Mouse (Mus musculus): ENCODE data around the gene Rhbdl2. TPM values are rescaled to one million over a fixed set of nuclear protein-coding genes. Genes with fewer than 3 reads are reported as not detected.

Rhbdl2 gene
- polyA plus RNA-seq, 1 experiment from 2014 or later = 1.7 TPM

- WGBS = 86% methylated on average over 8 of the region's 8 CpGs
- Histone ChIP-seq H3K4me2 (no peak overlapping the region), H3K4me1 (no peaks in the 10 kb centered on the region), H3K27ac (replicated peaks) (no peak overlapping the region), H3K36me3 (no peaks in the 10 kb centered on the region), H3K27me3 (replicated peaks) (no peaks in the 10 kb centered on the region), H3K4me3 (replicated peaks) (no peak overlapping the region), H3K9me3 (replicated peaks) (no peaks in the 10 kb centered on the region), H3K9ac (replicated peaks) (no peak overlapping the region)
- ATAC-seq (ENCODE audit: low FRiP score) = no peak
These were observed 54.5 kb downstream of the Rhbdl2 start for GRCm38 (mm10) chr4:123842126-123842525.

GRCm38 (mm10) chr4:123856888-123857287 is 69.2 kb downstream of the Rhbdl2 start:
- H3K4me1 ChIP-seq = no peaks in the 10 kb centered on the region
- no peaks in the 10 kb centered on the region for H3K36me3 ChIP-seq
- no peak overlapping the region for H3K4me3 ChIP-seq (replicated peaks)
- H3K27me3 ChIP-seq (replicated peaks) = no peaks in the 10 kb centered on the region
- H3K27ac ChIP-seq (replicated peaks) = no peak overlapping the region
- no peaks in the 10 kb centered on the region for H3K9me3 ChIP-seq (replicated peaks)
- H3K4me2 ChIP-seq = no peak overlapping the region
- no peak overlapping the region for H3K9ac ChIP-seq (replicated peaks)
- ATAC-seq (ENCODE audit: low FRiP score) = no peak
- 64% methylated on average over 4 of the region's 4 CpGs for WGBS

- ATAC-seq (ENCODE audit: low FRiP score) = no peak
- no peak overlapping the region for H3K9ac ChIP-seq (replicated peaks)
- no peaks in the 10 kb centered on the region for H3K36me3 ChIP-seq
- H3K4me2 ChIP-seq = no peak overlapping the region
- H3K4me1 ChIP-seq = no peaks in the 10 kb centered on the region
- no peak overlapping the region for H3K27ac ChIP-seq (replicated peaks)
- no peak overlapping the region for H3K4me3 ChIP-seq (replicated peaks)
- H3K27me3 ChIP-seq (replicated peaks) = no peaks in the 10 kb centered on the region
- WGBS = 91% methylated on average over 7 of the region's 7 CpGs
- no peaks in the 10 kb centered on the region for H3K9me3 ChIP-seq (replicated peaks)
These were observed 70.4 kb downstream of the Rhbdl2 start for GRCm38 (mm10) chr4:123858090-123858489.

GRCm38 (mm10) chr4:123859379-123859778 is 71.7 kb downstream of the Rhbdl2 start, which contains the start of gene 4933427I04Rik:
Gene 4933427I04Rik, plus strand, starts transcription at chr4:123859679.
- H3K9ac ChIP-seq (replicated peaks) = no peak within 1 kb of the TSS
- no peaks in the 10 kb centered on the region for H3K36me3 ChIP-seq
- WGBS = 83% methylated on average over 3 of the region's 3 CpGs
- H3K4me2 ChIP-seq = no peak within 1 kb of the TSS
- no peak within 1 kb of the TSS for H3K4me3 ChIP-seq (replicated peaks)
- no peaks in the 10 kb centered on the region for H3K27me3 ChIP-seq (replicated peaks)
- H3K27ac ChIP-seq (replicated peaks) = no peak within 1 kb of the TSS
- no peaks in the 10 kb centered on the region for H3K9me3 ChIP-seq (replicated peaks)
- ATAC-seq (ENCODE audit: low FRiP score) = no peak
- H3K4me1 ChIP-seq = no peaks in the 10 kb centered on the region

GRCm38 (mm10) chr4:123859803-123860202 is 72.1 kb downstream of the Rhbdl2 start:
- H3K9ac ChIP-seq (replicated peaks) = no peak overlapping the region
- 52% methylated on average over 2 of the region's 2 CpGs for WGBS
- H3K27me3 ChIP-seq (replicated peaks) = no peaks in the 10 kb centered on the region
- H3K4me3 ChIP-seq (replicated peaks) = no peak overlapping the region
- no peaks in the 10 kb centered on the region for H3K4me1 ChIP-seq
- H3K27ac ChIP-seq (replicated peaks) = no peak overlapping the region
- H3K4me2 ChIP-seq = no peak overlapping the region
- no peaks in the 10 kb centered on the region for H3K9me3 ChIP-seq (replicated peaks)
- H3K36me3 ChIP-seq = no peaks in the 10 kb centered on the region
- ATAC-seq (ENCODE audit: low FRiP score) = no peak

- no peaks in the 10 kb centered on the region for H3K36me3 ChIP-seq
- H3K27me3 ChIP-seq (replicated peaks) = no peaks in the 10 kb centered on the region
- no peak for ATAC-seq (ENCODE audit: low FRiP score)
- 84% methylated on average over 5 of the region's 5 CpGs for WGBS
- no peaks in the 10 kb centered on the region for H3K9me3 ChIP-seq (replicated peaks)
- H3K4me1 ChIP-seq = no peaks in the 10 kb centered on the region
- H3K9ac ChIP-seq (replicated peaks) = no peak overlapping the region
- no peak overlapping the region for H3K4me3 ChIP-seq (replicated peaks)
- no peak overlapping the region for H3K27ac ChIP-seq (replicated peaks)
- no peak overlapping the region for H3K4me2 ChIP-seq
These were observed 72.9 kb downstream of the Rhbdl2 start for GRCm38 (mm10) chr4:123860621-123861020.

Other genes starting within 250 kb of the Rhbdl2 start
- gene Macf1, start 103.5 kb upstream of the Rhbdl2 start, polyA plus RNA-seq (2015; fragmentation: Nextera tagmentation; extraction: Ambion mirVana) = 57.6 and 62.6 TPM in 2 replicates
- 474 and 561 TPM in 2 replicates for gene Ndufs5, start 69.7 kb upstream of the Rhbdl2 start, polyA plus RNA-seq (2015; fragmentation: Nextera tagmentation; extraction: Ambion mirVana)
- gene Akirin1, start 37.5 kb upstream of the Rhbdl2 start, polyA plus RNA-seq (2015; fragmentation: Nextera tagmentation; extraction: Ambion mirVana) = 73.5 and 79.9 TPM in 2 replicates
- gene 4933427I04Rik, start 71.8 kb downstream of the Rhbdl2 start, polyA plus RNA-seq (2015; fragmentation: Nextera tagmentation; extraction: Ambion mirVana) = 0.08 and 0.15 TPM in 2 replicates
- 37.6 and 45.2 TPM in 2 replicates for gene Mycbp, start 117.0 kb downstream of the Rhbdl2 start, polyA plus RNA-seq (2015; fragmentation: Nextera tagmentation; extraction: Ambion mirVana)
- 44.4 and 45.4 TPM in 2 replicates for gene Rragc, start 129.6 kb downstream of the Rhbdl2 start, polyA plus RNA-seq (2015; fragmentation: Nextera tagmentation; extraction: Ambion mirVana)
- gene 4930535I16Rik, start 130.1 kb downstream of the Rhbdl2 start, polyA plus RNA-seq (2015; fragmentation: Nextera tagmentation; extraction: Ambion mirVana) = not detected in 2 replicates